Mouse (Mus musculus): Measurements from ENCODE around the gene Rbck1. TPM values are rescaled to one million over a fixed set of nuclear protein-coding genes. Genes with fewer than 3 reads are reported as not detected.

The Rbck1 gene
- polyA plus RNA-seq (2015; fragmentation: Nextera tagmentation; extraction: Ambion mirVana) = 131 and 138 TPM in 2 replicates

DNA sequence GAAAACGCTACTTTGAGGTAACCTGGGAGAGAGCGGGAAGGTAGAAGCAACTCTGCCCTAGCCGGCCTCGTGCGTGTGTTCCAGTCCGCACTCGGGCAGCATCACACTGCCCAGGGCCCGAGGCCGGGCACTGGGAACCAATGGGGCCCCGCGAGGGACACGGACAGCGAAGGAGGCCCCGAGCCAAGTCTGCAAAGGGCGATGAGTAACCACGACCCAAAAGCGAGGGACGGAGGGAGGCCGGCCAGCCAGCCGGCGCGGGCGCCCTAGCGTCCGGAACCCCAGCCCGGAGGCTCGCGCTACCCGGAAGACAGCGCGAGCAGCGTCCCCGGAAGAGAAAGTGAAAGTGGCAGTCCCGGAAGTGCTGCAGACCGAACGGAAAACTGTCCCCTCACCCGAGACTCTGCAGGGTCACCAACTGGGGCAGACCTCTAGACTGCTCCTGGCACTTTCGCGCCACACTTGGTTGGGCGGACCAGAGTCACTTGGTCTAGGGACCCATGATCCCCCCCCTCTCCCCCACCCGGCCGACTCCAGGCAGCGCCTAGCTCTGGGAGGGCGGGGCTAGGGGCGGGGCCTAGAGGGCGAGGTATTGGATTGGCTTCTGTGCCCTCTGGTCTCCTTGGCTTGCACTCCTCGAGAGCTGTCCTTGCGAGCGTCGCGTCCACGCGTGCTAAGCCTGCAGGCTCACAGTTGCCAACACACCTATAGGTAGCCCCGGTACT lies at the start of gene Rbck1:
Rbck1 (minus strand) TSS at position 553 of the 725 bp plus-strand sequence.
- DNase-seq (ENCODE audit: low spot score) = peak; percentile 92

DNA sequence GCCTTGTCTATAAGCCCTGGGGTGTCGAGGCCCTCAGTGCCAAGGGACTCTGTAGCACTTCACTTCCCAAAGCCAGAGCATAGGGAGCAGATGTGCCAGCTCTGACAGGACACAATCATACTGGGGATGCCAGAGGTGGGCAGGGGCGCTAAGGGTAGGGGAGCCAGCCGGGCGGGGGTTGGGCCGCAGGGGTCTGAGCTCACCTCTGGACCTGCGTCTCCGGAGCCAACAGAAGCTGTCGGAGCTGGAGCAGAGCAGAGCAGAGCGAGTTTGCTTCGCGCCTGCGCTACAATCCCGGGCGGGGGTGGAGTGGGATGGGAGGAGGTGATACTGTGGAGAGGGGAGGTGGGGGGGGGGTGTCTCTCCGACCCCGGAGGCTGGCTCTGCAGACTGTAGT lies 43.9 kb upstream of the Rbck1 start, which contains the start of gene Nrsn2:
Nrsn2 (minus strand) TSS at position 294 of the 397 bp plus-strand sequence.
- DNase-seq (ENCODE audit: low spot score) = no peak

DNA sequence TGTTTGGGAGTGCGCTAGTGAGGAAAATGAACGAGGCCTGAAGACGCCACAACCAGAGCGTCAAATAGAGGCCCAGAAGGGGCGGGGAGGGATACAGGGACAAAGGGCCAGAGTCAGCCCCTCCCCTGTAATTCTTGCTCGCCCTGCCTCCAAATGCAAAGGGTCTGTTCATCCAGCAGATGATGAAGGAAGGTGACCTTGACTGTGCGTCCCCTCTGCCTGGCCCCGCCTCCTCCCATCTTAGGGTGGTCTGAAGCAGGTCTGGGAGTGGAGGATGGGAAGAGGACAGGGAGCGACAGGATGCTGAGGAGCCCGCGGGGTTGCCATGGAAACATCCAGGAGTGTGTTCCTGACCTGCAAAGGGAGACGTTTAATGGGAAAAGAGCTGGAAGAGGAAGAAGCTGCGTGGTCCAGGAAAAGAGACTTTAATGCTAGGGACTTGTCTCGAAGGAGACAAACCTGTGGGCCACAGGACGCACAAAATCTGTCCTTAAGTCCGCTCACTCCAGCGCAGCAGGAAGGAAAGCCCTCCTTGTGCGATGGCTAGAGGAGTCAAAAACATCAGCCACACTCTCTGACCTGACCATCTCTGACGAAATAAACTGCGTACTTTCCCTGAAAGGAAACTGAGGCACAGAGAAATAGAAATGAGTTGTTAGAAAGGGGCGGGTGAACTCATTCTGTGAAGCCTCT lies 43.3 kb upstream of the Rbck1 start:
- no peak for DNase-seq (ENCODE audit: low spot score)

DNA sequence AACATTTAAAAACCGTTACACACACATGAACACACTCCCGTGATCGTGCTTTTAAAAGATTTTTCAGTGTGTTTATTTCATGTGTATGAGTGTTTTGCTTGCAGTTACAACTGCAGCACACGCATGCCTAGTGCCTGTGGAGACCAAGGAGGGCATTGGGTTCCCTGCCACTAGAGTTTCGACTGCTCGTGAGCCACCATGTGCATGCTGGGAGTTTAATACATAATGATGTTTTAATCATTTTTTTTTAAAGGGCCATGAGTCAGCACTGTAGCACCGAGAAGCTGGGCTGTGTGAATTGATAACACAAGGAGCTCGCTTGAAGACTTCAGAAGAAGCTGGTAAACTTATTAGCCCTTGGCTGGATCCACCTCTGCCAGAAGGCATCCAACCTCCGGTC lies 41.1 kb upstream of the Rbck1 start:
- DNase-seq (ENCODE audit: low spot score) = no peak

DNA sequence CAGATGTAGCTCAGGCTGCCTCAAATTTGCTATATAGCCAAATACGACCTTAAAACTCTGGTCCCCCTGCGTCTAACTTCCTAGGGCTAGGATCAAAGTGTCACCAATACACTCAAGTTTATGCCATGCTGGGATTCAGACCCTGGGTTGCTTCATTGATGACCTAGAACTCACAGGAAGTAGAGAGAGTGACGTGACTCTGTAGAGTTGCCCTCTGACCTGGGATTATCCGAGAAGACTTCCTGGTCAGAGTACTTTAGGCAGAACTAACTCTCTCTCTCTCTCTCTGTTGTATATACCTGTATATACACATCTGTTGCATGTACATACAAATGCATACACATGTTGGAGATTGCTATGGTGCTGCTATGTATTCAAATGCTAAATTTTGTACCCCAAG lies 40.2 kb upstream of the Rbck1 start:
- no peak for DNase-seq (ENCODE audit: low spot score)

DNA sequence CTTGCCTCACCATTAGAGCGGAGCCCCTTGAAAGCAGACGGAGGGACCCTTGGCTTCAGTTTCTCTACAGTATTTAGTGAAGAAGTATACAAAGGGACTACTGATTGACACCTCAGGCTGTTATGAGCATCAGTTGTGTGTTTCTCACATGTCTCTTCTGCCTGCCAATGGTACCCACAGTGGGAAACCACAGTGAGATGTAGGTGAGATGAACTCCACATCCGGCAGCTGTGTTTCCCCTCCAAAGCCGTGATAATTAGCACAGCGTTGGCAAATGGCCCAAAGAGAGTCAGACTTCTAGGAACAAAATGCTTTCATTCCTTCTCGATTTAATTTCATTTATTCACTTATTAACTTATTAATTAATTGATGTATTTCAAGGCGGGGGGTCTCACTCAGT lies 39.7 kb upstream of the Rbck1 start:
- DNase-seq (ENCODE audit: low spot score) = peak; percentile 81

DNA sequence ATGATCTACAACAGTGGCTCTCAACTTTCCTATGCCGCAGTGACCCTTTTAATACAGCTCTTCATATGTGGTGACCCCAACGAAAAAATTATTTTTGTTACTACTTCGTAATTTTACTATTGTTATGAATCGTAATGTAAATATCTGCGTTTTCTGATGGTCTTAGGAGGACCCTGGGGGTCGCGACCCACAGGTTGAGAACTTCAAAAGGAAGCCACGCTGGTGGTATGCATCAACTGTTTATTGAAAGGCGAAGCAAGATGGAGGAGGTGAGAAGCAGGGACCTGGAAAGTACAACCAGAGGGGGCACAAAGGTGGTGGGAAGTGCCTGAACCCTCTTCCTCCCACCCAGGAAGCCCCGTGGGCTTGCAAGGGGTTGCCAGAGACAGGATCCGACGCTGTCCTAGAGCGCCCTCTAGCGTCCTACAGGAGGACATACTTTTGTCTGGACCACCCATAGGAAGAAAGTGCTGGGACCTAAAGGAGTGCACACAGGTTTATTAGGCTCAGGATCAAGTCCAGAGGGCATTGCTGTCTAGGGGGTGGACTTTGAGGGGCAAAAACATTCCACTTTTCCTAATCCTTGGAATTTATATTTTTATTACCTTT lies 36.2 kb upstream of the Rbck1 start:
- peak; percentile 84 for DNase-seq (ENCODE audit: low spot score)

DNA sequence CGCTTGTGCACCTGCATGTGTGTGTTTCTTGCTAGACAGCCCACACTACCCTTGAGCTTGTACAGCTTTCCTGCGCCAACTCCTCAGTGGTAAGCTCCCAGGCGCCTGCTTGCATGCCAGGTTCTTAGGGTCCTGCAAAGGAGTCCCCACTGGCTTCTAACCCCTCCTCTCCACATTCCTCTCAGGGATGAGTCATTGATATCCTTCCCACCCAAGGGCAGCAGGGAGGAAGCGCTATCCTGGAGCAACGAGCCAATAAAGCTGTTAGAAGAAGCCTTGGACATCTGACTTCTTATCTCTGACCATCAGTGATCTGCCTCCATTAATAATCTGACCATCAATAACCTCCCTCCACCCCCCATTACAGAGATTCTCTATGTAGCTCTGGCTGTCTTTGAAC lies 35.5 kb upstream of the Rbck1 start:
- DNase-seq (ENCODE audit: low spot score) = no peak

DNA sequence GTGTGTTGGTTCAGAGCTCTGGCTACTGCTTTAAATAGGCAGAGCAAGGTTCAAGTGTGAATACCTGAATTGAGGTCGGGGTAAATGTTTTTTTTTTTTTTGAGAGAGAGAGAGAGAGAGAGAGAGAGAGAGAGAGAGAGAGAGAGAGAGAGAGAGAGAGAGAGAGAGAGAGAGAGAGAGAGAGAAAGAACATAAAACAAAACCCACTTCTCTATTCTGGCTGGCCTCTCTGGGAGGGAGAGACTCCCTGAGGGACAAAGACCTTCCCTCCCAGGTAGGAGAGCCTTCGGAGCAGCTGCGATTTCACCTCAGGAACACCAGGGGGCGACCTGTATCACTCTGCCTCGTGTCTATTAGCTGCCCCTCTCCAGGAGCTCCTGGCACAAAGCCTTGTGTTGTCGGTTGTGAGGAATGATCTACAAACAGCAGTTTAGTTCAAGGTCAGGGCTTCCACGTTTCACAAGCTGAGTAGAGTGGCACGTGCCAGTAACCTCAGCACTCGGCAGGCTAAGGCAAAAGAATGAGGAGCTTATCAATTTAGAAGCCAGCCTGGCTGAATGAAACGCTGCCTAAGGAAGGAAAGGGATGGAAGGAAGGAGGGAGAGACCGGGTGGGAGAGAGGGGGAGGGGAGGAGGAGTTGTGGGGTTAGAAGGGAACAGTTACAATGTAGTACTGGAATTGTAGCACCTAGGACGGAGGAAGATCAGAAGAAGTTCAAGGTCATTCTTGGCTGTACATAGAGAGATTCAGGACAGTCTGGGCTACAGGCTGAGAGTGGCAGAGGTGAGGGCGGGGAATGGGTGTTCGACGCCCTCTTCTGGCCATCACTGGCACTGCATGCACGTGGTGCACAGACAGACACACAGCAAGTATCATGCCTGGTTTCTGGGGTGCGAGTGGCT lies 31.0 kb upstream of the Rbck1 start:
- peak; percentile 72 for DNase-seq (ENCODE audit: low spot score)

DNA sequence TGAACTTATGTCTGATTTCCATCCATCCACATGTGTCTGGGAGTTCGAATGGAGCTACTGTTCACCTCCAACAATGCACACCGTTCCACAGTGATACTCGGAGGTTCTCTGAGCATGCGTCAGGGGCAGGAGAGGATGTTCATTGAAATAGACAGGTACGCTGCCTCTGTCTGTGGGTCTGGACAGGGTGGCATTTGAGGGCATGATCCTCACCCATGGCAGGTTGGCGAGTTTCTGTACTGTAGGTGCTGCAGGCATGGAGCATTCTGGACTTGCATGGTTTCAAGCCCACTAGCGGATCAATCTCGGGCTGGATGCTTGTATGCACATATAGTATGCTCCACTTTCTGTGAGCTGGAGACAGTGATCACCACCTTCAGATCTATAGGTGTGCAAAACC lies 28.7 kb upstream of the Rbck1 start:
- DNase-seq (ENCODE audit: low spot score) = no peak

DNA sequence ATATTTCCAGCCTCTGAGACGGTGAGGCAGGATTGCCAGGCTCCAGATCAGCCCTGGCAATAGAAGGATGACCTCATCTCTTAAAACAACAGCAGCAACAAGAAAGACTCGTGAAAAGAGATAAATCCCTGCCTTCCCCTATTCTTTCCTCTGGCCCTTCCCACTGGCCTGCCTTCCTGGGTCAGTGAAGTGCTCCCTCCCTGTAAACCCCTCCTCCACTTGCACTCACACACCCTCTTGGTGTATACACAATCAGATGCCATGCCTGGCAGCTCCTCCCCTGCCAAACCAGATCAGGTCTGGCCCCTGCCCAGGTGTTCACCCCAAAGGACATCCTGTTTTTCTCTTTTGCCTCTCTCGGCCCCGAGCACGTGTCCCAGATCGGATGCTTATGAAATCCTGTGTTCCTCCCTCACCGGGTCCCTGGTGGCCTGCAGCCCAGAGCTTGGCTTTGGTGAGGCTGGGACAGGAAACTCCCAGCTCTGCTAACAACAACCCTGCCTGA lies 27.9 kb upstream of the Rbck1 start:
- peak; percentile 57 for DNase-seq (ENCODE audit: low spot score)

DNA sequence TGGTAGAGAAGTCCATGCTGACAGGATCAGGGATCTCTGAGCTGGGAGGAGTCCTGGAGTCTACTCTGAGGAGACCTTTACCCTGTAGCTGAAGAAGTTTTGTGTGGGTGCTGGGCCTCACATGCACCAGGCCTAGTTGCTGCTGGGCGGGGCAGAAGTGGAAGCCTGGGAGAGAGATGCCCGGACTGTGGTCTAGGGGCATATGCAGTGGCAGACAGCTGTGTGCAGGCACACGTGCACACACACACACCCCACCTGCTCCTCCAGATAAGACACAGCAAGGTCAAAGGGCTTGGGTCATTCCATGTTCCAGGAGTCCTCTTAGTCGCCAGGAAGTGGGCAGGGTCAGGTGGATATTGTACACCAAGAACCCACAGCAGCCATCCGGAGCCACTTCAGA lies 27.2 kb upstream of the Rbck1 start:
- DNase-seq (ENCODE audit: low spot score) = peak; percentile 34

DNA sequence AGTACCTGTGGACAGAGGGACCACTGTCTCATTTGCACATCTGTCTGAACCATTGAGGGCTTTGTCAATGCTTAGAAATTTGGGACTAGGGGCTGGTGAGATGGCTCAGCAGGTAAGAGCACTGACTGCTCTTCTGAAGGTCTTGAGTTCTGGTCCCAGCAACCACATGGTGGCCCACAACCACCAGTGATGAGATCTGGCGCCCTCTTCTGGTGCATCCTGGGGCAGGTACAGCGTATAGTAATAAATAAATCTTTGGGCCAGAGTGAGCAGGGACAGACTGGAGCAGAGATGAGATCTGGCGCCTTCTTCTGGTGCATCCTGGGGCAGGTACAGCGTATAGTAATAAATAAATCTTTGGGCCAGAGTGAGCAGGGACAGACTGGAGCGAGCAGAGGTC lies 26.5 kb upstream of the Rbck1 start:
- peak; percentile 12 for DNase-seq (ENCODE audit: low spot score)

DNA sequence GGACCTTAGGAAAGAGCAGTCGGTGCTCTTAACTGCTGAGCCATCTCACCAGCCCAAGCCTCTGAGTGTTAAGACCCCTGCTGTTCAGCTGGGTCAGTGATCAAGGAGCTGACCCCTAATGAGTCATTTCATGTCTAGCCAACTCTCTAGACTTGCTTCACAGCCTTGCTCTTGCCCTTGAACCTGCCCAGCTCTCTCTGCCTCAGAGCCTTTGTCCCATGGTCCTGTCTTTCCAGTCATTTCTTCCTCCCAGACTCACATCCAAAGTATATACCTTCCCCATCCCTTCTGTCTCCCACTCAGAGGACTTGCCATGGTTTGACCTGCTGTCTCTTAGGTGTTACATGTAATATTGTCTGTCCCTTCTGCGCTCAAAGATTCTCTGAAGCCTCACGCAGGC lies 24.8 kb upstream of the Rbck1 start:
- DNase-seq (ENCODE audit: low spot score) = no peak

DNA sequence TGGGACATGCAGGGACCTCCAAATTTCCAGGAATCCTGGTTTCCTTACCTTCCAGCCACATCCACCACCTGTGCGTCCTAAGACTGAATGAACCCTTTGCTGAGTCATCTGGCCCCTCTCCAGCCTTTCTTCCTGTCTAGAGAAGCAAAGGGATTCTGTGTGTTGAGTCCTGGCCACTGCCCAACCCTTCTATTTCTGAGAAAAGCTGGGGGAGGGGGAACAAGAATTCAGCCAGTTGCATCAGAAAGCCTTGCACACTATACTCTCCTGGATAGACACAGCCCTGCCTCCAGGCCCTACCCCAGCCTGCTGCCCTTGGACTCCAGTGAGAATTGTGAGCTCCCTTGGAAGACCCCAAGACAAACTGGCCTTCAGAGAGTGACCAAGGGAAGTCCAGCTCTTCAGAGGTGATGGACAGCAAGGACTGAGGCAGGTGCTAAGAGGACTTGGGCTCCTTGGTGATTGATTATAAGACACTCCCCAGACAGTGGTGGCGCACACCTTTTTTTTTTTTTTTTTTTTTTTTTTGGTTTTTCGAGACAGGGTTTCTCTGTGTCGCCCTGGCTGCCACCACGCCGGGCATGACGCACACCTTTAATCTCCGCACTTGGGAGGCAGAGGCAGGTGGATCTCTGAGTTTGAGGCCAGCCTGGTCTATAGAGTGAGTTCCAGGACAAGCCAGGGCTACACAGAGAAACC lies 17.5 kb upstream of the Rbck1 start:
- DNase-seq (ENCODE audit: low spot score) = no peak

DNA sequence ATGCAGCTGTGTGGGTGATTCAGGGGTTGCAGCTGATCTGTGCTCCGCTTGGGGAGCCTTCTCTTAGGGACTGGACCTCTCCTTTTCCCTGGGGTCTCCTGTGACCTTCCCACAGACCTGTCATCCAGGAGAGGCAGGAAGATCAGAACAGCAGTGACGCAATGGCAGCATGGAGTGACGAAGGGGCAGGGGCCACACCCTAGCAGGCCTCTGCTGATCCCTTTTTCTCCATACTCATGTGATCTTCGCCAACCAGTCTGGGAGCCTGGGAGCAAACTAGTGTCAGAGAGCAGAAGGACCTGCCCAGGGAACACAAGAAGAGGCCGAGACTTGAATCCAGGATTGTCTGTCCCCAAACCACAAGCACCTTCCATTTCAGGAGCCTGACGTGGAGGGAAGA lies 16.8 kb upstream of the Rbck1 start:
- no peak for DNase-seq (ENCODE audit: low spot score)

DNA sequence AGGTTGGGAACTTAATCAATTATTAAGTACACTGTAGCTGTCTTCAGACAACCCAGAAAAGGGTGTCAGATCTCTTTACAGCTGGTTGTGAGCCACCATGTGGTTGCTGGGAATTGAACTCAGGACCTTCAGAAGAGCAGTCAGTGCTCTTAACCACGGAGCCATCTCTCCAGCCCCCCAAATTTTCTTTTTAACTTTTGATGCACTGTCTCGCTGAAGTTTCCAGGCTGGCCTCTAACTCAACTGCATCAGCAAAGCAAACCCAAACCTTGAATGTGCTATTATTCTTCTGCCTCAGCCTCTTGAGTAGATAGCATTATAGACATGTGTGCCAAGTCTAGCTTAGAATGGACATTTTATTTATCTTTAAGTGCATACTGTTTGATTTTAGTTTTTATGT lies 15.3 kb upstream of the Rbck1 start:
- no peak for DNase-seq (ENCODE audit: low spot score)

DNA sequence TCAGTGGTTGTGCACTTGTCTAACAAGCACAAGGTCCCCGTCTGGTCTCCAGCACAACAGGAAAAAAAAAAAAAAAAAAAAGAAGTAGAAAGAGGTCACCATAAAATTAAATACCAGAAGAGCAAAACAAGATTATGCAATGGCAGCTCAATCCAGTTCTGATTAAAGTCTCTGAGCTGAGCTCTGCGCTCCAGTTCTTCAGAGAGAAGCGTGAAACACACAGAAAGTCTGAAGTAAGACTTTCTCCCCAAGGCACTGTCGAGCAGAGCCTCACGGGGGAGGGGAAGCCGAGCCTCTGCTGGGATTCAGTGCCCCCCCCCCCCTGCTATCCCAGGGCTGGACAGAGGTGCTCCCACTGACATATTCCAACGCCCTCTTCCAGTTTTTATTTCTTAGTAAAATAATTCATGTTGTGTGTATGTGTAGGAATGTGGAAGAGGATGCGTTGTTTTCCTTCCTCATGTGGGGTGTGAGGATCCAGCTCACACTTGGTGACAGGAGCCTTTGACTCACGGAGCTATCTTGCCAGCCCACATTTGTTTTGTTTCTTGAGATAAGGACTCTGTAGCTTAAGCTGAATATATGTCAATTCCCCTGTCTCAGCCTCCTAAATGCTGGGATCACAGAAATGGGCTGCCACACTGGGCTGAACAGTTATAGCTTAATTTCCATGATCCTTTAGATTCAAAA lies 14.5 kb upstream of the Rbck1 start:
- DNase-seq (ENCODE audit: low spot score) = no peak

DNA sequence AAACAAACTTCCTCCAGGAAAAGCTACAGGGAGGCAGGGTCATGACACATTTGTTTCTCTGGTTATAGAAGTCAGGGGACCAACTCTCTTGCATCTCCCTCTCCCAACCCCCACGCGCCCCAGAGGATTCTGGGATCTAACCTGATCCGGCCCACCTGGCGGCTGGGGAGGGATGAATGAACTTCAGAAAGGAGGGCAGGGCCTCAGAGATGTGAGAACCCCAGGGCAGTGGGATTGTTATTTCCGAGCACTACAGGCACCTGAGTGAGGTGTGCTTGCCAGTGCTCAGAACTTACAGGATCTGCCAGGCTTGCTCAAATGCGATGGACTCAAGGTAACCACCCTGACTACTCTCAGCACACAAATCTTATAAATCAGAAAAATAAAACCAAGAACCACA lies 12.9 kb upstream of the Rbck1 start:
- DNase-seq (ENCODE audit: low spot score) = no peak

DNA sequence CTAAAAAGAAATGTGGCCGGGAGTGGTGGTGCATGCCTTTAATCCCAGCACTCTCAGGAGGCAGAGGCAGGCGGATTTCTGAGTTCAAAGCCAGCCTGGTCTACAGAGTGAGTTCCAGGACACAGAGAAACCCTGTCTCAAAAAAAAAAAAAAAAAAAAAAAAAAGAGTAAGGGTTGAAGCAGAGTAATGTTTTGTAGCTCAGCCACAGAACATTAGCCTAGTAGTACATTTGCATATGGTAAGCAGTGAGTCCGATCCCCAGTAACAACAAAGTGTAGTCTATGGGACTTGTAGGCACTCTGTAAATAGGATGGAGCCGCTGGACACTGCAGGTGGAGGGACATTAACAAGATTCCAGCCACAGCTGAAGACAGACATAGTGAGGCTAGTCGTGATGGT lies 12.5 kb upstream of the Rbck1 start:
- no peak for DNase-seq (ENCODE audit: low spot score)
